Mouse (Mus musculus) spleen, adult 12 weeks (tissue): ENCODE results near the gene Gm19684.
"Not testable (repeated sequence)": the region's sequence is repeated elsewhere in the genome, so short reads cannot be mapped to it uniquely, and the experiment has no call there.

Experiments
- DNase-seq: peaks from one replicate; pipeline ENCODE4 v3.0.0; 2022; ENCODE audit warnings: low spot score

The Gm19684 gene

DNA sequence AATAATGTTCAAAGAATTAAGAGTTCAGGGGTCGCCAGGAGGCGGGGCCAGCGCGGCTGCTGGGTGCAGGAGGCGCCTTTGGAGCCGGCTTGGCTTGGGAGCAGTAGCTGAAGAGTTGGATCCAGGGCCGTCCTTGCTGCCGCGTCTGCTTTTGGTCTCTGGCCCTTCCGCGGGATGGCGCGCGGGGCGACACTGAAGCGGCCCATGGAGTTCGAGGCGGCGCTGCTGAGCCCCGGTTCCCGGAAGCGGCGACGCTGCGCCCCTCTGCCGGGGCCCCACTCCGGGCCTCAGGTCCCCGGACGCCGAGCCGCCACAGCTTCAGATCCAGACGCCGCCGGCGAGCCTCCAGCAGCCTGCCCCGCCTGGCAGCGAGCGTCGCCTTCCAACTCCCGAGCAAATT, 57.5 kb downstream of the Gm19684 start:
- not testable (repeated sequence) for DNase-seq
